In genomic region chr15:103307125-103307524, GRCm38 (mm10) we compare ENCODE assay signal across 8 mouse cellular contexts. TPM values are rescaled to one million over a fixed set of nuclear protein-coding genes. Genes with fewer than 3 reads are reported as not detected.
DNase-seq lines count a peak whose midpoint lies in the region; ATAC-seq lines count a peak whose summit lies in the region.

No protein-coding gene starts in this region.

- H3K4me2 ChIP-seq in hindbrain, embryonic 13.5 days = peak overlapping the region; percentile 28; the same call in 1 of the 2 replicates

- H3K4me3 ChIP-seq in hindbrain, embryonic 13.5 days = no peak overlapping the region

- no peak for ATAC-seq in hindbrain, embryonic 13.5 days (ENCODE audit: low FRiP score)

- H3K36me3 ChIP-seq in hindbrain, embryonic 13.5 days = no peaks in the 10 kb centered on the region

- WGBS in hindbrain, embryonic 13.5 days = 3% methylated on average over 7 of the region's 7 CpGs

- peak overlapping the region; percentile 100 for H3K27ac ChIP-seq in hindbrain, embryonic 13.5 days

- peaks cover 14% of the 10 kb centered on the region for H3K27me3 ChIP-seq in hindbrain, embryonic 13.5 days

- no peaks in the 10 kb centered on the region for H3K9me3 ChIP-seq in hindbrain, embryonic 13.5 days

- peaks cover 53% of the 10 kb centered on the region for H3K4me1 ChIP-seq in hindbrain, embryonic 13.5 days (replicated peaks)

- DNase-seq in Muller cell, postnatal 12 days (ENCODE audit: inconsistent ontology term) = peak; percentile 85
- DNase-seq in cerebellum, adult 9-11 months = peak; percentile 90
- peak; percentile 87 to 94 for DNase-seq in frontal cortex, postnatal 14 days (ENCODE audit: low spot score in 2 of 2)
- DNase-seq in layer of hippocampus, postnatal 14 days (ENCODE audit: low spot score in 2 of 2) = peak; percentile 92 to 95
- peak; percentile 95 for DNase-seq in lung, postnatal 10 days
- DNase-seq in ovary, postnatal 14 days (ENCODE audit: low spot score) = peak; percentile 91
- DNase-seq in thymus, postnatal 10 days (ENCODE audit: low spot score in 2 of 2) = peak; percentile 80 to 91

- H3K9ac ChIP-seq in hindbrain, embryonic 13.5 days = peak overlapping the region; percentile 53; the same call in 1 of the 2 replicates

RNA-seq across cellular contexts. Expression of gene Gpr84, which starts 3.3 kb away (rescaled TPM):
- 0.23 and 0.34 TPM in 2 replicates for polyA plus RNA-seq in hindbrain, embryonic 13.5 days (2015; fragmentation: Nextera tagmentation; extraction: Ambion mirVana)
- total RNA-seq in layer of hippocampus, postnatal 14 days (2021) = under 1 TPM; 0.74 to 0.81 TPM

RNA-seq across cellular contexts. Expression of gene Zfp385a, which starts 32.8 kb away (rescaled TPM):
- 18.6 and 19.9 TPM in 2 replicates for polyA plus RNA-seq in hindbrain, embryonic 13.5 days (2015; fragmentation: Nextera tagmentation; extraction: Ambion mirVana)
- 10 to 100 TPM; 43.2 to 44.4 TPM for total RNA-seq in layer of hippocampus, postnatal 14 days (2021)

RNA-seq across cellular contexts. Expression of gene Copz1, which starts 34.6 kb away (rescaled TPM):
- polyA plus RNA-seq in hindbrain, embryonic 13.5 days (2015; fragmentation: Nextera tagmentation; extraction: Ambion mirVana) = 219 and 222 TPM in 2 replicates
- total RNA-seq in layer of hippocampus, postnatal 14 days (2021) = 100 to 1,000 TPM; 102 to 105 TPM

RNA-seq across cellular contexts. Expression of gene Nfe2, which starts 48.9 kb away (rescaled TPM):
- polyA plus RNA-seq in hindbrain, embryonic 13.5 days (2015; fragmentation: Nextera tagmentation; extraction: Ambion mirVana) = 1.1 and 1.4 TPM in 2 replicates
- total RNA-seq in layer of hippocampus, postnatal 14 days (2021) = not detected

RNA-seq across cellular contexts. Expression of gene Itga5, which starts 59.4 kb away (rescaled TPM):
- 8.6 and 8.9 TPM in 2 replicates for polyA plus RNA-seq in hindbrain, embryonic 13.5 days (2015; fragmentation: Nextera tagmentation; extraction: Ambion mirVana)
- 1 to 10 TPM; 3.4 to 5.8 TPM for total RNA-seq in layer of hippocampus, postnatal 14 days (2021)
